Mouse (Mus musculus) embryonic fibroblast, embryonic 13.5 days (primary cell): ENCODE measurements around the gene 4922502D21Rik. TPM values are rescaled to one million over a fixed set of nuclear protein-coding genes. Genes with fewer than 3 reads are reported as not detected.
"Not testable (repeated sequence)": the region's sequence is repeated elsewhere in the genome, so short reads cannot be mapped to it uniquely, and the experiment has no call there.

Experiments
- H3K27ac ChIP-seq: 2 replicates; pipeline ENCODE4 v1.5.1; 2012; ENCODE audit warnings: low read length, control low read depth, inconsistent platforms; ENCODE audit not compliant: insufficient read depth
- H3K4me1 ChIP-seq: 2 replicates; pipeline ENCODE4 v1.6.1; 2011; ENCODE audit warnings: low read length; ENCODE audit not compliant: control insufficient read depth, insufficient read depth
- H3K4me3 ChIP-seq: 2 replicates; pipeline ENCODE4 v1.5.1; 2011; ENCODE audit warnings: mild to moderate bottlenecking, control low read depth, low read length; ENCODE audit not compliant: insufficient read depth
- CTCF ChIP-seq: IDR thresholded peaks from 2 replicates; pipeline ENCODE4 v1.5.1; 2011; ENCODE audit warnings: mild to moderate bottlenecking, control low read depth, low read length, moderate library complexity, borderline replicate concordance; ENCODE audit not compliant: insufficient read depth
- POLR2A ChIP-seq: IDR thresholded peaks from 2 replicates; pipeline ENCODE4 v1.6.1; 2011; ENCODE audit warnings: low read depth, mild to moderate bottlenecking, control low read depth, low read length, moderate library complexity
- polyA plus RNA-seq: library from polyadenylated mRNA; stranded (reverse); fragments of >200 nt; gene quantifications from 2 replicates; pipeline ENCODE4 v1.2.4, GENCODE M21; 2011; ENCODE audit warnings: low read depth; ENCODE audit not compliant: missing spikeins, insufficient read length

4922502D21Rik gene
- polyA plus RNA-seq, 1 experiment: not detected

GRCm38 (mm10) chr6:129349524-129350352 lies 18.1 kb upstream of the 4922502D21Rik start:
- H3K4me3 ChIP-seq: no peak overlapping the region
- no peak for TF ChIP-seq CTCF
- TF ChIP-seq POLR2A: no peak
- no peaks in the 10 kb centered on the region for H3K4me1 ChIP-seq
- no peak overlapping the region for H3K27ac ChIP-seq

GRCm38 (mm10) chr6:129344408-129344807 lies 12.8 kb upstream of the 4922502D21Rik start:
- Histone ChIP-seq H3K4me1 (no peaks in the 10 kb centered on the region), H3K27ac (no peak overlapping the region), H3K4me3 (no peak overlapping the region)
- TF ChIP-seq POLR2A (no peak), CTCF (no peak)

GRCm38 (mm10) chr6:129342391-129342790 lies 10.8 kb upstream of the 4922502D21Rik start, which contains the start of gene Clec12a:
TSS of gene Clec12a (plus strand) at chr6:129342691.
- H3K4me3 ChIP-seq, H3K4me1 ChIP-seq, H3K27ac ChIP-seq: not testable (repeated sequence)

GRCm38 (mm10) chr6:129337751-129338150 lies 6.2 kb upstream of the 4922502D21Rik start:
- Histone ChIP-seq H3K27ac (no peak overlapping the region), H3K4me3 (no peak overlapping the region), H3K4me1 (no peaks in the 10 kb centered on the region)
- no peak for TF ChIP-seq CTCF
- no peak for TF ChIP-seq POLR2A

- no peak overlapping the region for H3K4me3 ChIP-seq
- no peaks in the 10 kb centered on the region for H3K4me1 ChIP-seq
- no peak overlapping the region for H3K27ac ChIP-seq
- TF ChIP-seq POLR2A (no peak), CTCF (peak; percentile 63; the same call in 1 of the 2 replicates)
Observed at GRCm38 (mm10) chr6:129333674-129334078, 2.1 kb upstream of the 4922502D21Rik start.

GRCm38 (mm10) chr6:129326568-129327150 lies 4.9 kb downstream of the 4922502D21Rik start:
- H3K27ac ChIP-seq: no peak overlapping the region
- H3K4me1 ChIP-seq: no peaks in the 10 kb centered on the region
- no peak overlapping the region for H3K4me3 ChIP-seq
- TF ChIP-seq POLR2A (no peak), CTCF (no peak)

- Histone ChIP-seq H3K4me3 (no peak overlapping the region), H3K27ac (no peak overlapping the region), H3K4me1 (no peaks in the 10 kb centered on the region)
- TF ChIP-seq CTCF (no peak), POLR2A (no peak)
Observed at GRCm38 (mm10) chr6:129326016-129326415, 5.6 kb downstream of the 4922502D21Rik start.

GRCm38 (mm10) chr6:129319331-129319730 lies 12.3 kb downstream of the 4922502D21Rik start:
- Histone ChIP-seq H3K27ac (no peak overlapping the region), H3K4me1 (no peaks in the 10 kb centered on the region), H3K4me3 (no peak overlapping the region)
- TF ChIP-seq CTCF (no peak), POLR2A (no peak)

- H3K4me3 ChIP-seq: no peak overlapping the region
- no peaks in the 10 kb centered on the region for H3K4me1 ChIP-seq
- no peak overlapping the region for H3K27ac ChIP-seq
- TF ChIP-seq POLR2A (no peak), CTCF (no peak)
Observed at GRCm38 (mm10) chr6:129318395-129318794, 13.2 kb downstream of the 4922502D21Rik start.

GRCm38 (mm10) chr6:129316463-129316862 lies 15.1 kb downstream of the 4922502D21Rik start:
- TF ChIP-seq POLR2A (no peak), CTCF (no peak)
- H3K4me3 ChIP-seq: no peak overlapping the region
- no peaks in the 10 kb centered on the region for H3K4me1 ChIP-seq
- no peak overlapping the region for H3K27ac ChIP-seq
